Mouse (Mus musculus) embryonic facial prominence, embryonic 10.5 days (tissue): ENCODE measurements at regions not wholly inside any gene's neighbourhood (a gene's known extent, or its start where the extent isn't known, plus 50 kb on each side); places are given as distances from the start of the nearest gene placed in this dataset.
A peak's percentile ranks its signal among the peaks of the same experiment; 100 is the strongest.

Experiments
- DNase-seq: peaks from one replicate; pipeline ENCODE4 v3.0.0-alpha.2; 2017; ENCODE audit warnings: low spot score
- H3K27ac ChIP-seq: fragments of 300-500 bp; sonication (generic); replicated peaks from 2 replicates; pipeline ENCODE4 v1.5.1; 2016; ENCODE audit warnings: mild to moderate bottlenecking
- H3K27me3 ChIP-seq: fragments of 300-500 bp; sonication (generic); replicated peaks from 2 replicates; pipeline ENCODE4 v1.6.1; 2016; ENCODE audit warnings: low read depth, mild to moderate bottlenecking; ENCODE audit not compliant: poor library complexity, severe bottlenecking
- H3K36me3 ChIP-seq: fragments of 300-500 bp; sonication (generic); replicated peaks from 2 replicates; pipeline ENCODE4 v1.6.1; 2016; ENCODE audit warnings: mild to moderate bottlenecking, moderate library complexity
- H3K4me1 ChIP-seq: fragments of 300-500 bp; sonication (generic); 2 replicates; pipeline ENCODE4 v1.6.1; 2016
- H3K4me3 ChIP-seq: fragments of 300-500 bp; sonication (generic); 2 replicates; pipeline ENCODE4 v1.5.1; 2016; ENCODE audit warnings: mild to moderate bottlenecking, moderate library complexity
- H3K9me3 ChIP-seq: fragments of 300-500 bp; sonication (generic); 2 replicates; pipeline ENCODE4 v1.6.1; 2016; ENCODE audit warnings: mild to moderate bottlenecking
- WGBS: fragments of 180-500 bp; shearing (Covaris S2); methylation state at CpG from one replicate; pipeline ENCODE4 v1.1.7; 2016; 5-methylcytosine and 5-hydroxymethylcytosine counted together

DNA sequence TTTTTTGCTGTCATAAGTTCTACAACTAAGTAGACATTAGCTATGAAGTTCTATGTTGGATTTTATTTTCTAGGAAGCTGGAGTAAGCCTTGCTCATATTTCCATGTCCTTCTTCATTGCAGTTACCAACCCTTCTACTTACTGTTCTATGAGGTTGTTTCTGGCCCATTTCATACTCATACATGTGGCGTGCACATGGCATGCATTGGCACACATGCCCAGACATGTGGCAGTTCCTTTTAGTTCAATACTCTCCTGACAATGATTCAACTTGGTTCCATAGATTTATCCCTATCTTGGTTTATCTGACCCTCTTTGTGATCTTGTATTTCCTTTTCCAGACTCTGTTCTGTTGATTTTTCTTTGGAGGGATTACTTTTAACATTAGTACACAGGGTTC is 203.2 kb downstream of the 1700064H15Rik start:
- no peaks in the 10 kb centered on the region for H3K27me3 ChIP-seq
- H3K4me3 ChIP-seq, result no peak overlapping the region
- WGBS, result 92% methylated on average over 1 of the region's 1 CpGs
- H3K4me1 ChIP-seq, result 0 out of 2 replicates have a peak, but pooled peaks cover 4% of the 10 kb centered on the region
- H3K27ac ChIP-seq, result no peak overlapping the region
- no peaks in the 10 kb centered on the region for H3K36me3 ChIP-seq
- DNase-seq, result no peak
- H3K9me3 ChIP-seq, result no peaks in the 10 kb centered on the region

DNA sequence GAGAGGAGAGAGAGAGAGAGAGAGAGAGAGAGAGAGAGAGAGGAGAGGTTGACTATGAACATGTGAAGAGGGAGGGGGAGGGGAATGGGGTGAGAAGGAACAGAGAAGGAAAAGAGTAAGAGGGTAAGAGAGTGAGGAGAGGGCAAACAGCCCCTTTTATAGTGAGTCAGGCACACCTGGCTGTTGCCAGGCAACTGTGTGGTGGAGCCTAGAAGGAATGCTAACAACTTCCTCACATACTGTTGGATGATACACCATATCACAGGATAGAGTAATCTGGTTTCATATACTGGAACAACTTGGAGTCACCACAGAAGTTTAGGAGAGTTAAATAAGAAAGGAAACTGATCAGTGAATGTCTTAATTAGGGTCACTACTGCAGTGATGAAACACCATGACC is 204.1 kb downstream of the 1700064H15Rik start:
- H3K9me3 ChIP-seq, result no peaks in the 10 kb centered on the region
- no peak for DNase-seq
- no peaks in the 10 kb centered on the region for H3K36me3 ChIP-seq
- no peak overlapping the region for H3K4me3 ChIP-seq
- no peaks in the 10 kb centered on the region for H3K27me3 ChIP-seq
- H3K4me1 ChIP-seq, result 0 out of 2 replicates have a peak, but pooled peaks cover 4% of the 10 kb centered on the region
- no peak overlapping the region for H3K27ac ChIP-seq

DNA sequence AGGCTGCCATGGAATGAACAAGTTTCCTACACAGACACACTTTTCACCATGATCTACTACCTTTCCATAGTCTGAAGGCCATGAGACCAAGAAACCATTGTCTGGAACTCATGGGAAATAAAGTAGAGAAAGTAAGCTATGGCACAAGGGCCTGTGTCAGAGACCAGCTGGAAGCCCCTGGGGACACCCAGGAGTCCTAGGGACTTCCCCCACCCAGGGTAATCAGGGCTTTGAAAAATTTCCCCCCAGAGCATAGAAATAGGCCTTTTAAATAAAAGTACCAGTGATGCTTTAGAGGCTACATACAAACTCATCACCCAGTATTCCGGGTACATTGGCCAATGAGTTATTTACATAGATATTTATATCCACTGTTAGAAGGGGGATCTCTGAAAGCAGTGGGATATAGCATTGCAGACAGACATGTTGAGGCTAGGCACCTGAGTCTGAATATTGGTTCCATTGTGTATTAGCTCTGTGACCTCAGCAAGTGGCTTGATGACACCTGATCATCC is 207.0 kb downstream of the 1700064H15Rik start:
- no peak overlapping the region for H3K27ac ChIP-seq
- no peaks in the 10 kb centered on the region for H3K27me3 ChIP-seq
- no peaks in the 10 kb centered on the region for H3K36me3 ChIP-seq
- H3K4me3 ChIP-seq, result no peak overlapping the region
- no peak for DNase-seq
- WGBS, result 85% methylated on average over 1 of the region's 1 CpGs
- no peaks in the 10 kb centered on the region for H3K9me3 ChIP-seq
- 0 out of 2 replicates have a peak, but pooled peaks cover 4% of the 10 kb centered on the region for H3K4me1 ChIP-seq

DNA sequence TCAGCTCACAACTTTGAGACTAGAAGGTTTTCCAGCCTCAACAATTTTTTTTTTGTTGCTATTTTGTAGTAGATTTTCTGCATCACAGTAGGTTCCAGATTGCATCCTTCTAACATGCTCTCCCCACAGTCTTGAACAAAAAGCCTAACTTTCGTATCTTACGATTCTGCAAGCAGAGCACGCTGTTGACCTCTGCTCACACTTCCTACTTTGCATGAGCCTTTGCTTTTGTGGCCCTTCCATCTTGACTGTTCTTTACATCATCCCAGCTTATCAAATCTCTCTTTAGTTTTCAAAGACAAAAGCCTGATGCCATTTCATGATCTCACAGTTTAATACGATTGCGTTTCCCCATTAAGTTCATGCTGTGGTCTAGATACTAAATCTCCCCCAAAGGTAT is 207.6 kb downstream of the 1700064H15Rik start:
- 93% methylated on average over 5 of the region's 5 CpGs for WGBS
- H3K4me1 ChIP-seq, result 0 out of 2 replicates have a peak, but pooled peaks cover under 1% of the 10 kb centered on the region
- no peak overlapping the region for H3K4me3 ChIP-seq
- H3K27me3 ChIP-seq, result no peaks in the 10 kb centered on the region
- H3K9me3 ChIP-seq, result no peaks in the 10 kb centered on the region
- H3K27ac ChIP-seq, result no peak overlapping the region
- H3K36me3 ChIP-seq, result no peaks in the 10 kb centered on the region
- DNase-seq, result no peak

DNA sequence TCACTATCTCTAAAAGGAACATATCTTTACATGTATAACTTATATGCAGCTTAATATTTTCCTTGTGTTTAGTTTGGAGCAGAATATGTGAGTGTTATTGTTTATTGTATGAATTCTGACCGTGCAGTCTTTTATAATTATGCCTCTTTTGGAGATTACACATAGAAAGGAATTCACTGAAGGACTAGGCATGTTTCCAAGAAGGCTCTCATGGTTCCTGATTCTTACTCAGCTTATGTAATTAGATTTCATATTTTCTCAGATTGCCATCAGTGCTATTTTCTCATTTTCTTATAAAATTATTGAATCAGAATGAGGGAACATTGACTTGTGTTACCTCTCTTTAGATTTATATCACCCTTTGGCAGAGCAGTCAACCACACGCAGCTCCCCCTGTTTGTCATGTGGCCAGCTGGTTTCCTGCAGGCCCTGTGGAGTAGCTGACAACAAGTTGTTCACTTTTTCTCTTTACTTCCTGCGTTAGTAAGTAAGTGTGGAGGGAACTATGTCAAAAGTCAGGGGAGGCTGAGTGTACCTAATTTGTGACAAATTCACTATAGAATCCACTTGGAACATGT is 217.4 kb downstream of the 1700064H15Rik start:
- no peak overlapping the region for H3K4me3 ChIP-seq
- 0 out of 2 replicates have a peak, but pooled peaks cover 6% of the 10 kb centered on the region for H3K4me1 ChIP-seq
- WGBS, result 74% methylated on average over 3 of the region's 3 CpGs
- H3K27me3 ChIP-seq, result no peaks in the 10 kb centered on the region
- no peaks in the 10 kb centered on the region for H3K36me3 ChIP-seq
- H3K9me3 ChIP-seq, result no peaks in the 10 kb centered on the region
- H3K27ac ChIP-seq, result no peak overlapping the region
- no peak for DNase-seq

DNA sequence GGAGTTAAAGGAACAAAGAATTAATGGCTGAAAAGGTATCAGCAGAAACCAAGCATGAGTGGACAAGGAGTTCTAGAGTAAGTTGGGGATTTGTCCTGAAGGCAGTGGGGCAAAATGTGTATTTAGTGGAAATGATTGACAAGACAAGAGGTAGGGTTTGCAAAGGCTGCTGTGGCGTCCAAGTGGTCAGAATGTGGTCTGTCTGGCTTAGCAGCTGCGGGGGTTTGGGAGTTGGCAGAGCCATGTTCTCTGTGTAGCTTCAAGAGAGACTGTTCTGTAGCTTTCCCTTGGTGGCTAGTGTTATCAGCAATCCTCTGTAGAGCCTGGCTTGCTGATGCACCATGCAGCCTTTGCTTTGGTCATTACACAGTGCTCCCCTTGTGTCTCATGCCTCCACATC is 220.2 kb downstream of the 1700064H15Rik start:
- no peaks in the 10 kb centered on the region for H3K36me3 ChIP-seq
- no peaks in the 10 kb centered on the region for H3K9me3 ChIP-seq
- no peaks in the 10 kb centered on the region for H3K27me3 ChIP-seq
- no peak overlapping the region for H3K27ac ChIP-seq
- 46% methylated on average over 2 of the region's 2 CpGs for WGBS
- 0 out of 2 replicates have a peak, but pooled peaks cover 6% of the 10 kb centered on the region for H3K4me1 ChIP-seq
- H3K4me3 ChIP-seq, result no peak overlapping the region
- no peak for DNase-seq

DNA sequence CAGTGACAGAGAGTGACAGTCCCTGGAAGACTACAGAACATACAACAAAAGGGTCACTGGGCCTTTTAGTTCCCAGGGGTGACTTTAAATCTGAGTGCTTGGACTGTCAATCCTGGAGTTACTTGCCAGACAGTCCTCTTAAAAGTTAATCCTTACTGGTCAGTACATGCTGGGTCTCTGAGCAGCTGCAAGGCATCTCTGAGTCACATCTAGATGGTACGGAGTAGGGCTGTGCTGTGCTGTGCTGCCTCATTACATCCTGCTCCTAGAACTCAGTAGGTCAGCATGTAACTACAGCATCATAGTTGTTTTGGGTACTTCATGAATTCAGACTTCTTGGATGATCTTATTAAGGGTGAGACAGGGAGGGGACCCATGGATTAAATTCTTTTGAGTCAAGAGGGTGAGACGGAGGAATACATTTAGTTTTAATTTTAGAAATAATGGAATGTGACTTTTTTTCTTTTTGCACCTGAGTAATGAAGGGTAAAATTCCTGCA is 220.8 kb downstream of the 1700064H15Rik start:
- H3K27me3 ChIP-seq, result no peaks in the 10 kb centered on the region
- no peak overlapping the region for H3K4me3 ChIP-seq
- 76% methylated on average over 2 of the region's 2 CpGs for WGBS
- no peaks in the 10 kb centered on the region for H3K9me3 ChIP-seq
- H3K4me1 ChIP-seq, result 0 out of 2 replicates have a peak, but pooled peaks cover 6% of the 10 kb centered on the region
- no peaks in the 10 kb centered on the region for H3K36me3 ChIP-seq
- DNase-seq, result no peak
- no peak overlapping the region for H3K27ac ChIP-seq

DNA sequence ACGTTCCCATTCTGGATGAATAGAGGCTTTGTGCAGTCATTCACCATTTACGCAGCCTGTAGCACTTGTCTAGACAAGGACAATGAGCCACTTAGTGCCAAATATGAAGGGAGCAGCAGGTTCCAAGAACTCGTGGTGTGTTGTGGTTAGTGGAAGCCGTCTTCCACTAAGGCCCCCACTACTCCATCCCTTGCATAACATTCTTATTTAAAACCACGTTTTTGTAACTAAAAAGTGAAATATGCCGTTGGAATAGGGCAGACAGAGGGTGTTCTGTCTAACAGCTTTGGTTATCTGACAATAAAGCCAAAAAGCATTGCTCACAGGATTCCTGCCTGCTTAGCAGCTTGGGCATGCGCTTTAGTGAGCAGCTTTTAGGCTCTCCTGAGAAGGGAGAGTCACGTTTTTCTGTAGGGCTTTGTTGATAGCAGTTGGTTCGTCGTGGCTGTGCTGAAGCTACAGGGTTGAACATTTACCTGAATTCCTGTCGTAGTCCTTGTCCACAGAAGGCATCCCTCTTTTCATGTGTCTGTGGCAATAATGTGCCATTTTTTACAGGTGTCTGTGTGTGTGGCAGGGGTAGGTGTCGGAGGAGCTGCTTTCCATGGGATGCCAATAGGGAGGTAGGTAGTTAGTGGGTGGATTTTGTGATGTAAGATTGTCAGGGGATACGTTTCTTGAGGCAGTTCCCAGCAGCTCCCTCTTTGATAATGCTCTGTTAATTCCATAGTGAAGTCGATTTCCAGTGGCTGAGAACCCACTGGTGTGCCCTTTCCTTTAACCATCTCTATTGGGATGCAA is 221.9 kb downstream of the 1700064H15Rik start:
- H3K36me3 ChIP-seq, result no peaks in the 10 kb centered on the region
- H3K9me3 ChIP-seq, result no peaks in the 10 kb centered on the region
- H3K4me1 ChIP-seq, result 0 out of 2 replicates have a peak, but pooled peaks cover 6% of the 10 kb centered on the region
- DNase-seq, result peak; percentile 15
- no peaks in the 10 kb centered on the region for H3K27me3 ChIP-seq
- no peak overlapping the region for H3K4me3 ChIP-seq
- H3K27ac ChIP-seq, result peak overlapping the region; percentile 65
- 50% methylated on average over 14 of the region's 14 CpGs for WGBS

DNA sequence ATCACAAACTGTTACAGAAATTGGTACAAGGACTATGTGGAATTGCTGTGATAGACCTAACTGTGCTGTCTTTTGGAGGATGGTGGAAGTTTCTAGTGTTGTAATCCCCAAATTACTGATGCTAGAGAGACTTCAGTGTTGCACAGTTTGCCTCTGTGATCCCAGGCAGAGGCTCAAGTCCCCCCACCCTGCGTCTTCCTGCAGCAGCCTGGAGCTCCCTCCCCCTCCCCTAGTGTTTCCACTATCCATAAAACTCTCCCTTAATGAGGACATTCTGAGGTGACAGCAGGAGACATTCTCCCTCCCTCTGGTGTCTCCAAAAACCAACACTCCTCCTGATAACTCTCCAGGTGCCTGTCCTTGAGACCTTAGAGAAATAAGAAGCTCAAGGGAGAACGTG is 242.8 kb downstream of the 1700064H15Rik start:
- no peak for DNase-seq
- no peak overlapping the region for H3K27ac ChIP-seq
- H3K27me3 ChIP-seq, result no peaks in the 10 kb centered on the region
- H3K4me3 ChIP-seq, result no peak overlapping the region
- H3K36me3 ChIP-seq, result no peaks in the 10 kb centered on the region
- 32% methylated on average over 2 of the region's 2 CpGs for WGBS
- no peaks in the 10 kb centered on the region for H3K9me3 ChIP-seq
- no peaks in the 10 kb centered on the region for H3K4me1 ChIP-seq

DNA sequence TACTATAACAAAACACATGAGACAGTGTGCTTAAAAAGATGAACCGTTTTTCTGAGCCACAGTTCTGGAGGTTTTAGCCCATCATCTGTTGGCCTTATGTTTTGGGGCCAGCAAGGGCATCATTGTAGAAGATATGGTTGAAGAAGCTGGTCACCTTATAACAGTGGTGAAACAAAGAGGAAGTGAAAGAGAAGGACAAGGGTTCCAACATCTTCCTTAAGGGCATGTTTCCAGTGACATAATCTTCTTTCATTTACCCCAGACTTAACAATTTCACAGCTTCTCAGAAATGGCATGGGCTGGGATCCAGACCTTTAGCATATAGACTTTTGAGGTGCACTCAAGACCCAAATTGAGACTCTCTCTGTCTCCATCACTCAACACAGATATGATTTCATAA is 259.5 kb downstream of the 1700064H15Rik start:
- Histone ChIP-seq H3K36me3 (no peaks in the 10 kb centered on the region), H3K4me1 (no peaks in the 10 kb centered on the region), H3K27ac (no peak overlapping the region), H3K27me3 (no peaks in the 10 kb centered on the region), H3K4me3 (no peak overlapping the region), H3K9me3 (no peaks in the 10 kb centered on the region)
- DNase-seq, result no peak
- 75% methylated on average over 1 of the region's 1 CpGs for WGBS

DNA sequence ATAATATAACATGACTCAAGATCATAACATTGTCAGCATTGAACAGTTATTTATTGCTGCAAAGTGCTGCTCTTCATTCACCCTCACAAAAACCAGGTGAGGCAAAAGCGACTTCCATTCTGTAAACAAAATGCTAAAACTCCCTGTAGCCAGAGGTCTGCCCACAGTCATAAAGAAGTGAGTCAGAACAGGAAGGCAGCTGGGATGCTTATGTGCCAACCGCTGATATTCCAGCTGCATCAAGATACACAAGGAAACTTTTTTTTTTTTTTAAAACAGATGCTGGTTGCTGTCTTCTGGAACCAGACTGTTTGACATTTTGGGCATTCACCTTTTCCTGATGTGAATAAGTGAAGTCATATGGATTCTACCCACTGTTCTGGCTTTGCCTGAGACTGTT is 260.7 kb downstream of the 1700064H15Rik start:
- H3K9me3 ChIP-seq, result no peaks in the 10 kb centered on the region
- no peak overlapping the region for H3K4me3 ChIP-seq
- no peak overlapping the region for H3K27ac ChIP-seq
- H3K36me3 ChIP-seq, result no peaks in the 10 kb centered on the region
- H3K4me1 ChIP-seq, result no peaks in the 10 kb centered on the region
- H3K27me3 ChIP-seq, result no peaks in the 10 kb centered on the region
- DNase-seq, result no peak
- 78% methylated on average over 2 of the region's 2 CpGs for WGBS
